Mouse (Mus musculus): Measurements from ENCODE around the gene Lamp1.
A peak's percentile ranks its signal among the peaks of the same experiment; 100 is the strongest.

Gene Lamp1

DNA sequence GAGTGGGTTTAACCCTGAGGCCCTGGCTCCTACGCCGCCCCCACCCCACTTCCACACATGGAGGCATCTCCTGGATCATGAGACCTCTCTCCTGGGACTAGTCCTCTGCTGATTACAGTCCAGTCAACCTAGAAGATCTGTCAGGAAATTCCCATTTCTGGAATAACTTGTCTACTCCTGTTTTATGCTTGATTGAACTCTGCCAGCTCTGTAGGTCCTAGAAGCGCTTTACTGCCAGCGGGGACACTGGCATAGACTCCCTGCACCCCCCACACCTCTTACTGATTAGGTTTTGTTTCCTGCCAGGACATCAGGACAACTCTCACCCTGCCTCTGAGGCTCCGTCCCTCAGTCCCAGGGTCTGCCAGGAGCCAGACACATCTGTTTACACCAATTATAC lies 38.5 kb downstream of the Lamp1 start:
- ATAC-seq (ENCODE audit: insufficient number of reproducible peaks, low FRiP score, low TSS enrichment), result no peak

GRCm38 (mm10) chr8:13199385-13200061 lies 40.6 kb downstream of the Lamp1 start:
- ATAC-seq (ENCODE audit: insufficient number of reproducible peaks, low FRiP score, low TSS enrichment), result no peak

GRCm38 (mm10) chr8:13200301-13201012 lies 41.5 kb downstream of the Lamp1 start, which contains the start of gene Grtp1:
Grtp1 (minus strand) TSS chr8:13200620.
- ATAC-seq (ENCODE audit: insufficient number of reproducible peaks, low FRiP score, low TSS enrichment), result no peak

DNA sequence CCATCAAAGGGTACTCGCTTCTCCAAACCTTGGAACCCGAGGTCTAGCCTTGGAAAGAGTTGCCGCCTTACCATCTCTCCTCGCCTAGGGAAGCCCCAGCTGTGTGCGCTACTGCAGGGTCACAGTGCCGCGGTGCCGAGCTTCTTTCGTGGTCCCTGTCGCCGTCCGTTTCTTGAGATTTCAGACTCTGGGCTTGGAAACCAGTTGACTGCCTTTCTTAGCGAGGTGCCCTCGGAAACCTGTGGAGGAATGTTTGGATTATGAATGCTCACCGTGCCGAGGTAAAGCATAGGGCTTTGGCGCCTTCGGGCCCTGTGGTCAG lies 42.0 kb downstream of the Lamp1 start:
- ATAC-seq (ENCODE audit: insufficient number of reproducible peaks, low FRiP score, low TSS enrichment), result no peak

DNA sequence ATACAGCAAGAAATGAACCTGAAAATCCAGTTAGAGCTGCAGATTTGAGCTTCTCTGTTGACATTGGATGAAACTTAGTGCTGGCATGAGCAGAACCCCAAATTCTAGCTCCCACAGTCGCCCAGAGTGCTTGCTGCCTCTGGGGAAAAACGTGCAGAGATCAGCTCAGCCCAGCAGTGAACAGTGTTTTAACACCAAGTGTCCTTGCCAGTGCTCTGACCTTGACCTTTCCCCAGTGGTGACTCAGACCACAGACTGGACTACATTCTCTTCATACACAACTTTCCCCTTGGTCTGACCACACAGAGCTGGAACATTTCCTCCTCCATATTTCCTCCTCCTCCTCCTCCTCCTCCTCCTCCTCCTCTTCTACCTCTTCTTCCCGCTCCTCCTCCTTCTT lies 43.1 kb downstream of the Lamp1 start:
- ATAC-seq (ENCODE audit: insufficient number of reproducible peaks, low FRiP score, low TSS enrichment), result no peak

- no peak for ATAC-seq (ENCODE audit: insufficient number of reproducible peaks, low FRiP score, low TSS enrichment)
These were observed 43.8 kb downstream of the Lamp1 start for GRCm38 (mm10) chr8:13202806-13203205.

DNA sequence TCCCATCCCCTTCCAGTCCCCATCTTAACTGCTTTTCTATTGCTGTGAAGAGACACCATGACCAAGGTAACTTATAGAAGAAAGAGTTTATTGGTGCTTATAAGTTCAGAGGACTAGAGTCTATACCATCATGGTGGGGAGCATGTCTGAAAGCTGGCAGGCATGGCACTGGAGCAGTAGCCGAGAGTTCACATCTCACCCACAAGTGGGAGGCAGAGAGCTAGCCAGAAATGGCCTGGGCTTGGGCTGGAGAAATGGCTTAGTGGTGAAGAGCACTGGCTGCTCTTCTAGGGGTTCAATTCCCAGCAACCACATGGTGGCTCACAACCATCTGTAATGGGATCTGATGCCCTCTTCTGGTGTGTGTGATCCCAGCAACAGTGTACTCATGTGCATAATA lies 44.5 kb downstream of the Lamp1 start:
- ATAC-seq (ENCODE audit: insufficient number of reproducible peaks, low FRiP score, low TSS enrichment), result no peak

DNA sequence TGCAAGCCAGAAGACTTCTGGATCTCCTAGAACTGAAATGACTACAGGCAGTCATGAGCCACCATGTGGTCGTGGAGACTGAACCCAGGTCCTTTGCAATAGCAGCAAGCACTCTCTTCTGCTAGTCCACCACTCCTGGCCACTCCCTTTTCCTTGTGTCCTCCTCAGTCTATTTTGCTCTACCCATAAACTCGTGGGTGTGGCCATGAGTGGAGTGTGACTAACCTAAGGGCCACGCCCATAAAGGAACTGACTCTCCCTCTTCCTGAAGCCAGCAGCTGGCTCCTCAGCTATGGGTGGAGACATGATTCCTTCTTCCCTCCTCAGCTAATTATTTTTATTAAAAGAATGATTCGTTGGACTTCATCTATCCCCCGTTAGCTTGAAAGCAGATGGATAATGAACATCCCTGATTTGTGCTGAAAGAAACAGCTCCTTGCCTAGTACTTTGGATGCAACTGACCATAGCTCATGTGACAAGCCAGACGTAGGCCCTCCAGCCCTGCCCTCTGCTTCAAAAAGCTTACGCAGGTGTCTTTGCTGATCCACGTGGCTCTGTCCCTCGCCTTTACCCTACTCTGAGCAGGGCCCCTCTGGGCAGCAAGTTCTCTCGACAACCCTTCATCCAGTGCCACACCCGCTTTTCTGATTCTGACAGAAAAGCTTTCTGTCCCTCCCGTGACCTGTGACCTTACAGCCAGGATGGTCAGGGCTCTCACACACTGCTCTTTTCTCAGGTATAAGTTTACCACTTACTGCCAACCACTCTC lies 45.6 kb downstream of the Lamp1 start:
- ATAC-seq (ENCODE audit: insufficient number of reproducible peaks, low FRiP score, low TSS enrichment), result no peak

DNA sequence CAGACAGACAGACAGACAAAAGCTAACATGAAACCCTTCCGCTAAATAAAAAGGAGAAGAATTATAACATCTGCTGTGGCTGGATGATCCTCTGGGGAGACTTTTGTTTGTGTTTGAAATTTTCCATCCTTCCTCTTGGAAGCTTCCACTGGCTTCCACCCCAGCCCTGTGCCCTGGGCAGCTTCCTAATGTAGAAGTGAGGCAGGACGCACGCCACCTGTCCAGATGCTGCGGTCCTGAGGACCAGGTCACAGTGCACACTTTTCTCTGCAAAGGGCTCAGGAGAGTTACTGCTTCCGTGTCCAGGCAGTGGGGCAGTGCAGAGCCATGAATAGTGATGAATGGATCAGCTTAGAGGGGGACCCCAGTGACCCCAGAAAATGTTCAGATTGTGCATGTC lies 46.4 kb downstream of the Lamp1 start:
- ATAC-seq (ENCODE audit: insufficient number of reproducible peaks, low FRiP score, low TSS enrichment), result no peak

DNA sequence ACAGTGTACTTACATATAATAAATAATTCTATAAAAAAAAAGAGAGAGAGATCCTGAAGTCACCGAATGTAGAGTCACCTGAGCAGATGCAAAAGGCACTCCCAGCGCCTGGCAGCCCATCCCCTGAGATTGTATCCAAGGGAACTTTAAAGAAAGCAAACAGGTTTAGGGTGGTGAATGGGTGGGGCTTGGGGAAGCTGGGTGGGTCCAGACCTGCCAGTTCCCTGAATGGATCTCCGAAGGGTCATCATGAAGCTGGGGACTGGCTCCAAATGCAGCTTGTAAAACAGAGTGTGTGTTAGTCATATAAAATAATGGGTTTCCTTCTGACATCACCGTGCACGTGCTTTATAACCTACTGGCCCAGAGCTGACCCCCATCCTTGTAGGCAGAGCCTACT lies 47.3 kb downstream of the Lamp1 start:
- ATAC-seq (ENCODE audit: insufficient number of reproducible peaks, low FRiP score, low TSS enrichment), result no peak

GRCm38 (mm10) chr8:13208627-13209355 lies 49.8 kb downstream of the Lamp1 start:
- ATAC-seq (ENCODE audit: insufficient number of reproducible peaks, low FRiP score, low TSS enrichment), result no peak

DNA sequence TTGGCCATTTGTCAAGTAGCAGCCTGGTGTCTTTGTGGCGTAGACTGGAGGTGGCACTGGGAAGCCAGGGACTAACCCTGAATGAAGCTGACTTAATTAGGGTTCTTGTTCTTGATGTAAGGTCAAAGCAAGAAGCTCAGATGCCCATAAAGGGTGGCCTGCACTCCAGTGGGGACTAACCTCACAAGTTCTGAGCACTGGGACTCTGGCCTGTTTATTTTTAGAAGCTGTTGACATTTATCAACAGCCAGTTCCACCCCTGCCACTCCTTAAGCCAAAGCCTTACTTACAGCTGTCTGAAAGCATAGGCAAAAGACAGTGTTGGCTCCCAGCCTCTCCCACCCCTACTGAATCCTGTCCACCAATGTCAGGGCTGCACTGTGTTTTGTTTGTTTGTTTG lies 50.8 kb downstream of the Lamp1 start:
- no peak for ATAC-seq (ENCODE audit: insufficient number of reproducible peaks, low FRiP score, low TSS enrichment)

DNA sequence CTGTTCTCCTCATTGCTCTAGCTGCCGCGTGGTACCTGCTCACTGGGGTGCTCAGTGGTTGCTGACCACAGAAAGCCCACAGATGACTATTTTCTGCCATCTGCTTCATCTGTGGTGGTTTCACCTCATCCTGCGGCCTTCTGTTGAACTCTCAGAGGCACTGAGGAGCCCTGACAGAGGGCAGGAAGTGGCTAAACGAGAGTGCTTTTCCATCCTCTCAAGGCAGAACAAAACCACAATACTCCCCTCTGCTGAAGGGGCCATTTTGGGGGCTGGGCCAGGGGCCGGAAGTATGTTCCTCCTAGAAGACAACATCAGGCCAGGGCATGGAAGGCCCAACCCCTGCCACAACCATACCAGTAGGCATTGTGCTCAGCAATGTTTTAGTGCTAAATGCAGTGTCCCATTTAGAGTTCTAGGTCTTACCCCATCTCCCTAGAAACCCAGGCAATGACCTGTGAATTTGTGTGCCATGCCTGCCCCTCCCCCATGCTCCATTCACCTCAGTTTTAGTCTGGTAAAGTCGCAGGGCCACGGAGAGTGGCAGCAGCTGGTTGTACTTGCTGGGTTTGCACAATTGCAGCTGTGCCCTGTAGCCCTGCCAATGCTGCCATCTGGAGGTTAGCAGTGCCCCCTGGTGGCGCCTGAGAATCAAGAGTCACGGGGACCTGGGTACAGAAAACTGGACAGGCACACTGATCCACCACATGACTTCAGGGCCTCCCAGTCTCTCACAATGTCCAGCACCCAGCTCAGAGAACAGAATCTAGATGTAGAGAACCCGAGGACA lies 54.7 kb downstream of the Lamp1 start:
- 0 out of 2 replicates have a peak, but pooled peaks have one; percentile 36 for ATAC-seq (ENCODE audit: insufficient number of reproducible peaks, low FRiP score, low TSS enrichment)

- no peak for ATAC-seq (ENCODE audit: insufficient number of reproducible peaks, low FRiP score, low TSS enrichment)
These were observed 57.4 kb downstream of the Lamp1 start for GRCm38 (mm10) chr8:13216386-13216785.

DNA sequence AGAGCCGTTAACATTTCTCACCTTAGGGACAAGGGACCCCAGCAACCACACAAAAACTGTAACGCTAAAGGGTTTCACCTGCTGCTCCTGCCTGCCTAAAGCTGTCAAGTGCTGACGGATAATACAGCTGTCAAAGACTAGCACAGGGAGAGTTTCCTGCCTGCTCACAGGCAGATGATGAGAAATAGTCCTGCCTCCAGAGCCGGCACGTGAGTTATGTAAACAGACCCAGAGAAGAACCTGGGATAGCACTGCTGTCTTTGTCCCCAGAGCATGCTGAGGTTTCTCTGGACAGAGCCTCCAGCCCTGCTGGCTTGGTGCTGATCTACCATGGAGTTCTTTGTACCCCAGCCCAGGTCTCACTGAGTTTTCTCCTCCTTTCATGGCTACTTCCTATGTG lies 58.1 kb downstream of the Lamp1 start:
- no peak for ATAC-seq (ENCODE audit: insufficient number of reproducible peaks, low FRiP score, low TSS enrichment)

GRCm38 (mm10) chr8:13217986-13218385 lies 59.0 kb downstream of the Lamp1 start:
- ATAC-seq (ENCODE audit: insufficient number of reproducible peaks, low FRiP score, low TSS enrichment), result no peak

GRCm38 (mm10) chr8:13218441-13218840 lies 59.5 kb downstream of the Lamp1 start:
- no peak for ATAC-seq (ENCODE audit: insufficient number of reproducible peaks, low FRiP score, low TSS enrichment)

- ATAC-seq (ENCODE audit: insufficient number of reproducible peaks, low FRiP score, low TSS enrichment), result no peak
These were observed 65.5 kb downstream of the Lamp1 start for GRCm38 (mm10) chr8:13224426-13224825.

All from cerebellum, adult (tissue).